Mouse (Mus musculus): ENCODE results near the gene Mid1. TPM values are rescaled to one million over a fixed set of nuclear protein-coding genes. Genes with fewer than 3 reads are reported as not detected.
"Not testable (repeated sequence)": the region's sequence is repeated elsewhere in the genome, so short reads cannot be mapped to it uniquely, and the experiment has no call there.

The Mid1 gene
- total RNA-seq, 1 experiment: 201 TPM

DNA sequence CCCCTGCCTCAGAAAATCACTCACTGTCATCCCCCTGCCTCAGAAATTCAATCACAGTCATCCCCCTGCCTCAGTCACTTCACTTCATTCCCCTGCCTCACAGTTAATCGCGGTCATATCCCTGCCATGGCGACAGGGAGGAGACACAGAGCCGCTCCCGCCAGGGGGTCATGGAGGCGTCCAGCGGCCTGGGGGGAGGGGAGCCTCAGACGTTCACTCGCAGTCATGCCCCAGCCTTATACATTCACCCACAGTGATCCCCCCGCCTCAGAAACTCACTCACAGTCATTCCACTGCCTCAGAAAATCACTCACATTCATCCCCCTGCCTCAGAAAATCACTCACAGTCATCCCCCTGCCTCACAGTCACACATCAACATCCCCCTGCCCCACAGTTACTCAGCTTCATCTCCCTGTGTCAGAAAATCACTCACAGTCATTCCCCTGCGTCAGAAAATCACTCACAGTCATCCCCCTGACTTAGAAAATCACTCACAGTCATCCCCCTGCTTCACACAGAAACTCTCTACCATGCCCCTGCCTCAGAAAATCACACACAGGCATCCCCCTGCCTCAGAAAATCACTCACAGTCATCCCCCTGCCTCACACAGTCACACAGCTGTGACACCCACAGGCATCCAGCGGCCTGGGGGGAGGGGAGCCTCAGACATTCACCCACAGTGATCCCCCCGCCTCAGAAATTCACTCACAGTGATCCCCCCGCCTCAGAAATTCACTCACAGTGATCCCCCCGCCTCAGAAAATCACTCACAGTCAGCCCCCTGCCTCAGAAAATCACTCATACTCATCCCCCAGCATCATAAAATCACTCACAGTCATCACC lies 307.3 kb downstream of the Mid1 start:
- in situ Hi-C loops (cut with MboI; ENCODE audit: low sequenced_read_pairs in 2 of 2, unreplicated experiment in 2 of 2); H3K4me3 ChIP-seq (ENCODE audit: insufficient read depth in 1 of 2, low read depth in 1 of 2, low read length in 2 of 2, poor library complexity in 1 of 2, severe bottlenecking in 1 of 2): not testable (repeated sequence)
- peak overlapping the region; percentile 1 for H3K27ac ChIP-seq (ENCODE audit: insufficient read depth, low read depth, low read length, poor library complexity, severe bottlenecking)
- peak overlapping the region; percentile 0; the same call in 1 of the 2 replicates for H3K9ac ChIP-seq (ENCODE audit: insufficient read depth, low read depth, low read length, poor library complexity, severe bottlenecking)
- DNase-seq (ENCODE audit: low read depth, low spot score): peak; percentile 86
- peaks cover 44% of the 10 kb centered on the region for H3K36me3 ChIP-seq (ENCODE audit: control insufficient read depth, insufficient read depth, low read length, poor library complexity, severe bottlenecking)
- peaks cover 0 to 13% of the 10 kb centered on the region in 2 experiments; a peak in 1 of 4 replicates for H3K4me1 ChIP-seq (ENCODE audit: control insufficient read depth in 2 of 2, insufficient read depth in 2 of 2, low read length in 2 of 2, poor library complexity in 1 of 2)
- H3K9me3 ChIP-seq (ENCODE audit: control insufficient read depth, insufficient read depth, low read depth, low read length): peaks cover 31% of the 10 kb centered on the region

- H3K4me3 ChIP-seq (ENCODE audit: insufficient read depth in 1 of 2, low read depth in 1 of 2, low read length in 2 of 2, poor library complexity in 1 of 2, severe bottlenecking in 1 of 2); in situ Hi-C loops (cut with MboI; ENCODE audit: low sequenced_read_pairs in 2 of 2, unreplicated experiment in 2 of 2); H3K9ac ChIP-seq (ENCODE audit: insufficient read depth, low read depth, low read length, poor library complexity, severe bottlenecking); DNase-seq (ENCODE audit: low read depth, low spot score): not testable (repeated sequence)
- Histone ChIP-seq H3K4me1 (ENCODE audit: control insufficient read depth in 2 of 2, insufficient read depth in 2 of 2, low read length in 2 of 2, poor library complexity in 1 of 2) (peaks cover 0 to 15% of the 10 kb centered on the region in 2 experiments; a peak in 1 of 4 replicates), H3K36me3 (ENCODE audit: control insufficient read depth, insufficient read depth, low read length, poor library complexity, severe bottlenecking) (peaks cover 38% of the 10 kb centered on the region), H3K9me3 (ENCODE audit: control insufficient read depth, insufficient read depth, low read depth, low read length) (peaks cover 27% of the 10 kb centered on the region), H3K27ac (ENCODE audit: insufficient read depth, low read depth, low read length, poor library complexity, severe bottlenecking) (peak overlapping the region; percentile 1)
These were observed 308.1 kb downstream of the Mid1 start for GRCm38 (mm10) chrX:169992951-169993547.

GRCm38 (mm10) chrX:169994011-169994865 lies 309.2 kb downstream of the Mid1 start:
- peak overlapping the region; percentile 11; the same call in 1 of the 2 replicates for H3K9ac ChIP-seq (ENCODE audit: insufficient read depth, low read depth, low read length, poor library complexity, severe bottlenecking)
- peak; percentile 63 for DNase-seq (ENCODE audit: low read depth, low spot score)
- H3K27ac ChIP-seq (ENCODE audit: insufficient read depth, low read depth, low read length, poor library complexity, severe bottlenecking); in situ Hi-C loops (cut with MboI; ENCODE audit: low sequenced_read_pairs in 2 of 2, unreplicated experiment in 2 of 2): not testable (repeated sequence)
- H3K9me3 ChIP-seq (ENCODE audit: control insufficient read depth, insufficient read depth, low read depth, low read length): peaks cover 20% of the 10 kb centered on the region
- H3K36me3 ChIP-seq (ENCODE audit: control insufficient read depth, insufficient read depth, low read length, poor library complexity, severe bottlenecking): peaks cover 29% of the 10 kb centered on the region
- peaks cover 0 to 17% of the 10 kb centered on the region in 2 experiments; a peak in 2 of 4 replicates for H3K4me1 ChIP-seq (ENCODE audit: control insufficient read depth in 2 of 2, insufficient read depth in 2 of 2, low read length in 2 of 2, poor library complexity in 1 of 2)
- H3K4me3 ChIP-seq (ENCODE audit: insufficient read depth in 1 of 2, low read depth in 1 of 2, low read length in 2 of 2, poor library complexity in 1 of 2, severe bottlenecking in 1 of 2): peak overlapping the region in 1 of 2 experiments; percentile 25; a peak in 2 of 4 replicates

- peak; percentile 75 for DNase-seq (ENCODE audit: low read depth, low spot score)
- in situ Hi-C loops (cut with MboI; ENCODE audit: low sequenced_read_pairs in 2 of 2, unreplicated experiment in 2 of 2): not testable (repeated sequence)
These were observed 310.1 kb downstream of the Mid1 start for GRCm38 (mm10) chrX:169994866-169995711.

DNA sequence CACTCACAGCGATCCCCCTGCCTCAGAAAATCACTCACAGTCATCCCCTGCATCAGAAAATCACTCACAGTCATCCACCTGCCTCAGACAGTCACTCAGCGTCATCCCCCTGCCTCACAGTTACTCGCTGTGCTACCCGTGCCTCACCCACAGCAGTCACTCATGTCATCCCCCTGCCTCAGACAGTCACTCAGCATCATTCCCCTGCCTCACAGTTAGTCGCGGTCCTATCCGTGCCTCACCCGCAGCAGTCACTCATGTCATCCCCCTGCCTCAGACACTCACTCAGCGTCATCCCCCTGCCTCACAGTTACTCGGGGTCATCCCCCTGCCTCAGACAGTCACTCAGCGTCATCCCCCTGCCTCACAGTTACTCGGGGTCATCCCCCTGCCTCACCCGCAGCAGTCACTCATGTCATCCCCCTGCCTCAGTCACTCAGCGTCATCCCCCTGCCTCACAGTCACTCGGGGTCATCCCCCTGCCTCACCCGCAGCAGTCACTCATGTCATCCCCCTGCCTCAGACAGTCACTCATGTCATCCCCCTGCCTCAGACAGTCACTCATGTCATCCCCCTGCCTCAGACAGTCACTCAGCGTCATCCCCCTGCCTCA lies 311.0 kb downstream of the Mid1 start:
- in situ Hi-C loops (cut with MboI; ENCODE audit: low sequenced_read_pairs in 2 of 2, unreplicated experiment in 2 of 2): not testable (repeated sequence)
- DNase-seq (ENCODE audit: low read depth, low spot score): peak; percentile 55

More at GRCm38 (mm10) chrX:169994866-169995711, 310.1 kb downstream of the Mid1 start:
- Histone ChIP-seq H3K36me3 (ENCODE audit: control insufficient read depth, insufficient read depth, low read length, poor library complexity, severe bottlenecking) (peaks cover 23% of the 10 kb centered on the region), H3K27ac (ENCODE audit: insufficient read depth, low read depth, low read length, poor library complexity, severe bottlenecking) (peak overlapping the region; percentile 1; the same call in 1 of the 2 replicates), H3K4me1 (ENCODE audit: control insufficient read depth in 2 of 2, insufficient read depth in 2 of 2, low read length in 2 of 2, poor library complexity in 1 of 2) (peaks cover 0 to 18% of the 10 kb centered on the region in 2 experiments; a peak in 2 of 4 replicates), H3K9me3 (ENCODE audit: control insufficient read depth, insufficient read depth, low read depth, low read length) (peaks cover 14% of the 10 kb centered on the region; the same call in 1 of the 2 replicates)
- H3K4me3 ChIP-seq (ENCODE audit: insufficient read depth in 1 of 2, low read depth in 1 of 2, low read length in 2 of 2, poor library complexity in 1 of 2, severe bottlenecking in 1 of 2); H3K9ac ChIP-seq (ENCODE audit: insufficient read depth, low read depth, low read length, poor library complexity, severe bottlenecking): not testable (repeated sequence)

DNA sequence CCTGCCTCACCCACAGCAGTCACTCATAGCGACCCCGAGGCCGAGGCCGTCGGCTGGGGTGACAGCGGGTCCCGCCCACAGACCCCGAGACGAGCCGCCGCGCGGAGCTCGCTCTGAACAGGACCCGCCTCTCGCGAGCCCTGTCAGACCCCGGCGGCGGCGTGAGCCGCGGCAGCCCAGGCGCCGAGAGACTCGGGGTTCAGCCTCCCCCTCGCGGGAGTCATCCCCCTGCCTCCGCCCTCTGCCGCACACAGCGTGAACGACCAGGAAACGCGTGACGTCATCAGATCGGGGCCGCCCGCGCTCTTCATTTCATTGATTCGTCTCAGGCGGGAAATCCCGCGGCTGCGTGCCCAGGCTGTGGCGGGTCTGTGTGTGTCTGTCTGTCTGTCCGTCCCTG lies 311.9 kb downstream of the Mid1 start:
- H3K36me3 ChIP-seq (ENCODE audit: control insufficient read depth, insufficient read depth, low read length, poor library complexity, severe bottlenecking): peaks cover 12% of the 10 kb centered on the region; the same call in 1 of the 2 replicates
- peak; percentile 100 for DNase-seq (ENCODE audit: low read depth, low spot score)
- H3K4me3 ChIP-seq (ENCODE audit: insufficient read depth in 1 of 2, low read depth in 1 of 2, low read length in 2 of 2, poor library complexity in 1 of 2, severe bottlenecking in 1 of 2): peak overlapping the region; percentile 53 to 56
- peaks cover 3 to 17% of the 10 kb centered on the region in 2 experiments; a peak in 3 of 4 replicates for H3K4me1 ChIP-seq (ENCODE audit: control insufficient read depth in 2 of 2, insufficient read depth in 2 of 2, low read length in 2 of 2, poor library complexity in 1 of 2)
- H3K9me3 ChIP-seq (ENCODE audit: control insufficient read depth, insufficient read depth, low read depth, low read length): peaks cover 12% of the 10 kb centered on the region; the same call in 1 of the 2 replicates
- in situ Hi-C loops (cut with MboI; ENCODE audit: low sequenced_read_pairs in 2 of 2, unreplicated experiment in 2 of 2); H3K27ac ChIP-seq (ENCODE audit: insufficient read depth, low read depth, low read length, poor library complexity, severe bottlenecking): not testable (repeated sequence)
- peak overlapping the region; percentile 31 for H3K9ac ChIP-seq (ENCODE audit: insufficient read depth, low read depth, low read length, poor library complexity, severe bottlenecking)

More for the DNA sequence above, 311.0 kb downstream of the Mid1 start:
- Histone ChIP-seq H3K4me1 (ENCODE audit: control insufficient read depth in 2 of 2, insufficient read depth in 2 of 2, low read length in 2 of 2, poor library complexity in 1 of 2) (peaks cover 2 to 21% of the 10 kb centered on the region in 2 experiments; a peak in 3 of 4 replicates), H3K9me3 (ENCODE audit: control insufficient read depth, insufficient read depth, low read depth, low read length) (peaks cover 12% of the 10 kb centered on the region; the same call in 1 of the 2 replicates), H3K36me3 (ENCODE audit: control insufficient read depth, insufficient read depth, low read length, poor library complexity, severe bottlenecking) (peaks cover 16% of the 10 kb centered on the region; the same call in 1 of the 2 replicates)
- not testable (repeated sequence) for H3K4me3 ChIP-seq (ENCODE audit: insufficient read depth in 1 of 2, low read depth in 1 of 2, low read length in 2 of 2, poor library complexity in 1 of 2, severe bottlenecking in 1 of 2); H3K27ac ChIP-seq (ENCODE audit: insufficient read depth, low read depth, low read length, poor library complexity, severe bottlenecking); H3K9ac ChIP-seq (ENCODE audit: insufficient read depth, low read depth, low read length, poor library complexity, severe bottlenecking)

DNA sequence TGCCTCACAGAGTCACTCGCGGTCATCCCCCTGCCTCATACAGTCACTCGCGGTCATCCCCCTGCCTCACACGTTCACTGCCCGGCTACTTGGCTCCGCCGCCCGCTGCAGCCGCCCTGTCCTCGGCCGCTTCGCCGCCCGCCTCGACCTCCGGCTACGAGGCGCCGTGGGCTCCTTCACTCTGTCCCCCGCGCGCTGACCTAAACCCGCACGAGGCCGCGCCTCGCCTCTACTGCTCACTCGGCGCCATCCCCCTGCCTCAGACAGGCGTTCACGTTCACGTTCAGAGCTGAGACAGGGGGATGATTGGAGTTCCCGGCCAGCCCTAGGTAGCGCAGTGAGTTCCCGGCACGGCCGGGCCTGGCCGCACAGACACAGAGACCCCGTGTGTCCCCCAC lies 312.5 kb downstream of the Mid1 start:
- H3K4me3 ChIP-seq (ENCODE audit: insufficient read depth in 1 of 2, low read depth in 1 of 2, low read length in 2 of 2, poor library complexity in 1 of 2, severe bottlenecking in 1 of 2): peak overlapping the region; percentile 53 to 56
- H3K36me3 ChIP-seq (ENCODE audit: control insufficient read depth, insufficient read depth, low read length, poor library complexity, severe bottlenecking); DNase-seq (ENCODE audit: low read depth, low spot score); H3K9me3 ChIP-seq (ENCODE audit: control insufficient read depth, insufficient read depth, low read depth, low read length); in situ Hi-C loops (cut with MboI; ENCODE audit: low sequenced_read_pairs in 2 of 2, unreplicated experiment in 2 of 2): not testable (repeated sequence)
- peaks cover 3 to 14% of the 10 kb centered on the region in 2 experiments; a peak in 3 of 4 replicates for H3K4me1 ChIP-seq (ENCODE audit: control insufficient read depth in 2 of 2, insufficient read depth in 2 of 2, low read length in 2 of 2, poor library complexity in 1 of 2)
- H3K27ac ChIP-seq (ENCODE audit: insufficient read depth, low read depth, low read length, poor library complexity, severe bottlenecking): peak overlapping the region; percentile 1; the same call in 1 of the 2 replicates
- H3K9ac ChIP-seq (ENCODE audit: insufficient read depth, low read depth, low read length, poor library complexity, severe bottlenecking): peak overlapping the region; percentile 31
